Mouse (Mus musculus) layer of hippocampus, adult 8-10 months (tissue): Measurements from ENCODE around the gene Gtf2h5. TPM values are rescaled to one million over a fixed set of nuclear protein-coding genes. Genes with fewer than 3 reads are reported as not detected.

Experiments used
- DNase-seq, 2 experiments: peaks; one replicate each; pipeline ENCODE4 v3.0.0; 2022; ENCODE audit warnings: low spot score in 2 of 2
- microRNA-seq, 2 experiments: library from miRNA; unstranded; fragments of <30 nt; microRNA quantifications; one replicate each; pipeline ENCODE4 v1.2.0; 2022
- total RNA-seq, 4 experiments: library from RNA; stranded (reverse); gene quantifications; 2 replicates each; pipeline ENCODE4 v1.2.4; 2022

The Gtf2h5 gene
- total RNA-seq, 4 experiments from 2014 or later = 106 to 122 (median 113) TPM

GRCm38 (mm10) chr17:6110956-6111355 lies 31.4 kb downstream of the Gtf2h5 start:
- no peak for DNase-seq

DNA sequence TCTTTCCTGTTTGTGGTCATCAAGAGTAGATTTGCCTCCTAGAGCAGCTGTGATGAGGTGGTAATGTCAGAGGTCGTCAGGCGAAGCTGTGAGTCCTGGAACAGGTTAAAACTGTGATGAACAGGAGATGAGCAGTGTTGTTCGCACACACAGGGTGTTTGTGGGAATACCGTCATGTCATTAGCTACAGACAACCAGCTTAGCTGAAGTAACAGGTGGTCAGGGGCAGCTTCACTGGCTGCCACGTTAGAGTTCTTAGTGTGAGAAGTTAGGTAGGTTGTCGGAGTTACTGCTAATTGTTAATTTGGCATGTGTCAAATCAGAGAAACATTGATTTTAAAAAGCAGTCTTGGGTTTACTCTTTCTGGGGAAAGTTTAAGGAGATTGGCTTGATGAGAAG lies 34.1 kb downstream of the Gtf2h5 start:
- no peak for DNase-seq

DNA sequence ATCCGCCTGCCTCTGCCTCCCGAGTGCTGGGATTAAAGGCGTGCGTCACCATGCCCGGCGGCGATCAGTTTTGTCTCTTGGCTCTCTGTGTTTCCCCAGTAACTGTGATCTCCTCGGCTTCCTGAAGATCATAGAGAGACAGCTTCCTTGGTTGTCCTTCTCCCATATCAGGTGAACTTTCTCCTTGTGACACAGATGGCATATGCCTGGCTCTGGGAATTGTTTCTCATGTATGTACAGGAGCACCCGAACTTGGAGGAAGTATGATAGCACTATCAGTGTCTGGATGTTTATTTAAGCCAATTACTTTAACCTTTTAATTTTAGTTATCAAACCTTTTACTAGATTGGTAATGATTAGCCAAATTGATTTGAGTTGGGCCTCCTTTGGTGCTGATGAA lies 35.5 kb downstream of the Gtf2h5 start:
- no peak for DNase-seq

DNA sequence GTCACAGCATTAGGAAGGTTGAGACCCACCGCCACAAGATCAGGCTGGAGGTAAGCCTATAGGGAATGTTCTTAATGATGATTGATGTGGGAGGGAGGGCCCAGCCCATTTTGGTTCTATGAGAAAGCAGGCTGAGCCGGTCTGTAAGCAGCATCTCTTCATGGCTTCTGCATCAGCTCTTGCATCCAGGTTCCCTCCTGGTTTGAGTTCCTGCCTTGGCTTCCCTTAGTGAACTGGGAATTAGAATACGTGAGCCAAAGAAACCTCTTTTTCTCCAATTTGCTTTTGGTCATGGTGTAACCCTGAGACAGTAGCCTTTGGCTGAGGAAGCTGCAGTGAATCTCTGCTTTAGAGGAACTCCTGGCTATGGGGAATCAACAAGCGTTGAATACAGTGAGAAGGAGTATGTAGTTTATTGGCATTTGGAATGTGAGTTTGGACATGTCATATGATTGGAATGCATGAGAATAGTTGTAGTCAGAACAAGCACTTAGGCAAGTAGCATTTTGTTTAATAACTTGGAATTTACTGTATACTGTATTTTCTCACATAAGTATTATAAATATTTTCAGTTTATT lies 37.7 kb downstream of the Gtf2h5 start:
- no peak for DNase-seq

GRCm38 (mm10) chr17:6117917-6118316 lies 38.3 kb downstream of the Gtf2h5 start:
- no peak for DNase-seq

DNA sequence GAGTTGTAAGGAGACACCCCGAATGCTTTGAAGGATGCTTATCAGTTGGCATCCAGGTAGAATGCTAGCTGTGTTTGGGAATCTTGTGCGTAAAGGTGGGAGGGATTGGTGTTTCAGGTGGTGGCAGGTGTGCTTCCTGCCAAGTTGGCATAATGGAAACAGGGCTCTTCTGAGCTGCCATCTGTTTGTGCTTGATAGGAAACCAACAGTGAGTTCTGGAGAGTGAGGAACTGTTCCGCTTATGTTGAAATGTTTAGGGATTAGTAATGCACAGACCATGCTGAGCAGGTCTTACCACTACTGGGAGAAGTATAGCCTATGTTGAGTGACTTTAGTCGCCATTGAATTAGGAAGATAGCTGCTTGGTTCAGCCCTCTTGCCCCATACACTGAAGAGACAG lies 39.3 kb downstream of the Gtf2h5 start:
- no peak for DNase-seq

- no peak for DNase-seq
Measured at GRCm38 (mm10) chr17:6123776-6124175, 44.2 kb downstream of the Gtf2h5 start.

GRCm38 (mm10) chr17:6125441-6125840 lies 45.9 kb downstream of the Gtf2h5 start:
- no peak for DNase-seq

GRCm38 (mm10) chr17:6128039-6128438 lies 48.5 kb downstream of the Gtf2h5 start:
- DNase-seq = no peak

GRCm38 (mm10) chr17:6129361-6129760 lies 49.8 kb downstream of the Gtf2h5 start:
- peak in 1 of 2 experiments; percentile 39 for DNase-seq

DNA sequence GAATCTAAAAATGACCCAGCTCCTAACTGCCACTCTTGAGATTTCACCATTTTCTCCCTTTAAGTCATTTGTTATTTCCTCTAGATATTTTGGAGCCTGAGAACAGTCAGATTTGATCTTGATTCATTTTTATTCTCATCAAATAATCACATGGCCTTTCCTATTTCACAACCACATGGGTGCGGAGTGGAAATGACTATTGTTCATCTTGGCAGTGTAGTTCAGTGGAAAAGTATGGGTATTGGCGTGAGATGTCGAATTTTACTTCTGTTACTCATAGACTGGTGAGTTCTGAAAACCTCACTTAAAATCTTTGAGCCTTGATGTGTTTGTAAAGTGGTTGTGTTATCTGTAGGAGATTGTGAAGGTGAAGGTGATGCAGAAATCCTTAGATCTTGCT lies 51.5 kb downstream of the Gtf2h5 start:
- DNase-seq = no peak

Small RNA genes lying within 50 kb of the gene (microRNA-seq; reads per million reads assigned to microRNA genes)
- gene Gm22774 = 0 reads per million in 2 experiments

Other genes starting within 250 kb of the Gtf2h5 start
- 10 to 100 TPM; 15.0 to 16.8 (median 15.5) TPM for gene Snx9, start 238.5 kb upstream of the Gtf2h5 start, total RNA-seq
- 10 to 100 TPM; 61.3 to 82.7 (median 71.8) TPM for gene Synj2, start 138.5 kb upstream of the Gtf2h5 start, total RNA-seq
- gene Serac1, start within 50 bp of the Gtf2h5 start, total RNA-seq = 10 to 100 TPM; 15.7 to 23.6 (median 18.8) TPM
- gene Tulp4, start 26.7 kb downstream of the Gtf2h5 start, total RNA-seq = 100 to 1,000 TPM; 325 to 332 (median 330) TPM
- 10 to 100 TPM; 42.1 to 54.3 (median 50.3) TPM for gene Tmem181a, start 177.1 kb downstream of the Gtf2h5 start, total RNA-seq
- gene Dynlt1a, start 237.7 kb downstream of the Gtf2h5 start, total RNA-seq = 10 to 100 TPM in 3 of 4 experiments, 1 to 10 TPM in 1; 9.4 to 11.9 (median 10.9) TPM